In the genomic region with DNA sequence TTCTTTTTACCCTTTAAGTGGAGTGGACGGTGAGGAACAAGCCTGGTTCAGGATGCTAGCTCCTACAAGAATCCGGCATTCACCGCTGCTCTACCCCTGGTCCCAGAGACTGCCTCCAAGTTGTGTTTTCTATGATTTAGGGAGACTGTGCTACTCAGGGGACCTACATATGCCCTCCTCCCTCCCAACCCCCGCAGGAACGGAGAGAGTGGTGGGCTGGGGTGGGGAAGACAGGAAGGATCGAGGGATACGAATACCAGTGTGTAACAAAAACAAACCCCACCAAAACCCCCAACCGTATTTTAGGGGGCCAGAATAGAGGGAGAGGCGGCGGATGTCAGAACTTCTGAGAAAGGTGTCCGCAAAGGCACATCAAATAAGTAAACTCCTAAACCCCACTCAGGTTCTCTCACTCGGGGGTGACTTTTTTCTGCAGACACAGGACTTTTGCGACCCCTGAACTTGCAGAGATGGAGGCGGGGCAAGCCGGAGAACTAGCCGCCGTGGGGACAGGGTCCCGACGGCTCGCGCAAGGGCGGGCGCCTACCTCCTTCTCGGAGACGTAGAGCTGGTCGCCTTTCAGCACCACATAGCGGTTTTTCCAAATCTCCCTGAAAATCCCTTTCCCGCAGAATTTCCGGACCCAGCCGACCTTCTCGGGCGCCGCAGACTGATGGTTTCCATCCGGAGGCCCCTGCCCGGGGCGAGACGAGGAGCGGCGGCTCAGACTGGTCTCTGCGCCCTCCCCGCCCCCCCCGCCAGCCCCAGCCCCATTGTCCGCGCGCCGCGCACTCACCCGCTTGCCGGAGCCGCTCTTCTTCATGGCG, we compare ENCODE assay signal across 8 mouse cellular contexts. TPM values are rescaled to one million over a fixed set of nuclear protein-coding genes. Genes with fewer than 3 reads are reported as not detected.
DNase-seq lines count a peak whose midpoint lies in the region; ATAC-seq and TF ChIP-seq lines count a peak whose summit lies in the region.

No protein-coding gene starts in this region.

- H3K4me1 ChIP-seq in heart, embryonic 10.5 days: peaks cover 67% of the 10 kb centered on the region
- peaks cover 59% of the 10 kb centered on the region for H3K4me1 ChIP-seq in heart, postnatal 0 days (ENCODE audit: control insufficient read depth, insufficient read depth)
- peaks cover 29% of the 10 kb centered on the region for H3K4me1 ChIP-seq in limb, embryonic 14.5 days (ENCODE audit: control insufficient read depth, insufficient read depth, low read length)
- peaks cover 35% of the 10 kb centered on the region for H3K4me1 ChIP-seq in neural tube, embryonic 14.5 days (ENCODE audit: control insufficient read depth, insufficient read depth, low read length)

- peaks cover 32% of the 10 kb centered on the region for H3K36me3 ChIP-seq in heart, embryonic 10.5 days
- H3K36me3 ChIP-seq in heart, postnatal 0 days (replicated peaks; ENCODE audit: control insufficient read depth, insufficient read depth, low read length): peaks cover 21% of the 10 kb centered on the region
- H3K36me3 ChIP-seq in limb, embryonic 14.5 days (ENCODE audit: control insufficient read depth, insufficient read depth, low read length): peaks cover 29% of the 10 kb centered on the region
- peaks cover 19% of the 10 kb centered on the region for H3K36me3 ChIP-seq in neural tube, embryonic 14.5 days (ENCODE audit: control insufficient read depth, insufficient read depth, low read length)

- peak overlapping the region; percentile 87 for H3K4me3 ChIP-seq in heart, embryonic 10.5 days
- H3K4me3 ChIP-seq in heart, postnatal 0 days (ENCODE audit: low read depth, low read length): peak overlapping the region; percentile 77
- H3K4me3 ChIP-seq in limb, embryonic 14.5 days (replicated peaks; ENCODE audit: low read length): peak overlapping the region; percentile 76
- peak overlapping the region; percentile 83 for H3K4me3 ChIP-seq in neural tube, embryonic 14.5 days (ENCODE audit: low read depth, low read length)

- DNase-seq in heart, embryonic 10.5 days (ENCODE audit: low spot score): no peak
- no peak for DNase-seq in heart, adult 9 months (ENCODE audit: low spot score in 2 of 2)
- DNase-seq in CD4-positive helper T cell, adult 2 months (ENCODE audit: low read depth, low spot score): peak; percentile 45
- DNase-seq in cerebellum, adult 9-11 months: peak; percentile 75
- DNase-seq in heart, postnatal 0 days (ENCODE audit: low spot score): peak; percentile 48
- DNase-seq in limb, embryonic 14.5 days (ENCODE audit: low spot score): peak; percentile 43
- DNase-seq in c-Kit-positive CD71-positive TER-119-positive erythroid progenitor cells, embryonic 14.5 days (ENCODE audit: low spot score): no peak

- 1% methylated on average over 51 of the region's 51 CpGs for WGBS in heart, embryonic 10.5 days
- under 1% methylated on average over 51 of the region's 51 CpGs for WGBS in heart, postnatal 0 days
- WGBS in limb, embryonic 14.5 days: under 1% methylated on average over 44 of the region's 51 CpGs
- under 1% methylated on average over 50 of the region's 51 CpGs for WGBS in neural tube, embryonic 14.5 days

- peak overlapping the region; percentile 74 for H3K4me2 ChIP-seq in heart, postnatal 0 days (ENCODE audit: low read depth, low read length)
- H3K4me2 ChIP-seq in limb, embryonic 14.5 days (replicated peaks; ENCODE audit: low read depth, low read length, severe bottlenecking): peak overlapping the region; percentile 57
- peak overlapping the region; percentile 96 for H3K4me2 ChIP-seq in neural tube, embryonic 14.5 days (ENCODE audit: low read depth, low read length)

- no peak for TF ChIP-seq EP300 in heart, postnatal 0 days (IDR thresholded peaks at IDR 0.05; ENCODE audit: low read depth)

- no peaks in the 10 kb centered on the region for H3K9me3 ChIP-seq in heart, embryonic 10.5 days
- no peaks in the 10 kb centered on the region for H3K9me3 ChIP-seq in heart, postnatal 0 days (replicated peaks; ENCODE audit: control insufficient read depth, low read length)
- no peaks in the 10 kb centered on the region for H3K9me3 ChIP-seq in limb, embryonic 14.5 days (ENCODE audit: control insufficient read depth, low read length)
- H3K9me3 ChIP-seq in neural tube, embryonic 14.5 days (ENCODE audit: control insufficient read depth, low read length): no peaks in the 10 kb centered on the region

- H3K9ac ChIP-seq in heart, postnatal 0 days (replicated peaks; ENCODE audit: low read depth, low read length): peak overlapping the region; percentile 93
- peak overlapping the region; percentile 98 for H3K9ac ChIP-seq in limb, embryonic 14.5 days (ENCODE audit: low read depth, low read length, severe bottlenecking)
- H3K9ac ChIP-seq in neural tube, embryonic 14.5 days (replicated peaks; ENCODE audit: low read depth, low read length): peak overlapping the region; percentile 98

- TF ChIP-seq CTCF in heart, postnatal 0 days (IDR thresholded peaks at IDR 0.05; ENCODE audit: low read depth): no peak

- peak overlapping the region; percentile 99 for H3K27ac ChIP-seq in heart, embryonic 10.5 days
- H3K27ac ChIP-seq in heart, postnatal 0 days (ENCODE audit: low read depth): peak overlapping the region; percentile 97
- H3K27ac ChIP-seq in limb, embryonic 14.5 days (replicated peaks; ENCODE audit: low read depth, low read length): peak overlapping the region; percentile 98
- peak overlapping the region; percentile 99 for H3K27ac ChIP-seq in neural tube, embryonic 14.5 days (ENCODE audit: low read depth, low read length)

- 0 out of 2 replicates have a peak, but pooled peaks have one; percentile 52 for TF ChIP-seq POLR2A in limb, embryonic 14.5 days (IDR thresholded peaks at IDR 0.05; ENCODE audit: borderline replicate concordance, extremely low read depth, insufficient read depth, insufficient read length)

- no peaks in the 10 kb centered on the region for H3K27me3 ChIP-seq in heart, embryonic 10.5 days (ENCODE audit: insufficient read depth, poor library complexity, severe bottlenecking)
- no peaks in the 10 kb centered on the region for H3K27me3 ChIP-seq in heart, postnatal 0 days (ENCODE audit: control insufficient read depth, insufficient read depth, low read length)
- H3K27me3 ChIP-seq in limb, embryonic 14.5 days (ENCODE audit: control insufficient read depth, insufficient read depth, low read length): no peaks in the 10 kb centered on the region
- H3K27me3 ChIP-seq in neural tube, embryonic 14.5 days (ENCODE audit: control insufficient read depth, insufficient read depth, low read length): no peaks in the 10 kb centered on the region

- peak; percentile 47 for ATAC-seq in heart, postnatal 0 days (ENCODE audit: insufficient read depth, low read depth)
- peak; percentile 53 for ATAC-seq in limb, embryonic 14.5 days (ENCODE audit: low FRiP score, low read depth)
- peak; percentile 67 for ATAC-seq in neural tube, embryonic 14.5 days (ENCODE audit: low read depth)

RNA-seq across cellular contexts. Expression of gene Plekho1, which starts 0.6 kb away (rescaled TPM):
- 75.1 and 88.2 TPM in 2 replicates for polyA plus RNA-seq in heart, embryonic 10.5 days (2016; fragmentation: Nextera tagmentation; extraction: Ambion mirVana)
- 116 and 138 TPM in 2 replicates for total RNA-seq in heart, postnatal 0 days (2014; rRNA removed; ENCODE audit: low replicate concordance)
- 74.9 and 94.8 TPM in 2 replicates for polyA plus RNA-seq in heart, postnatal 0 days (2015; fragmentation: Nextera tagmentation; extraction: Ambion mirVana)
- polyA plus RNA-seq in limb, embryonic 14.5 days (2012; rRNA removed): 115 and 120 TPM in 2 replicates
- 38.0 and 47.8 TPM in 2 replicates for polyA plus RNA-seq in limb, embryonic 14.5 days (2014; fragmentation: Nextera tagmentation; extraction: Ambion mirVana)
- 45.5 and 49.2 TPM in 2 replicates for polyA plus RNA-seq in neural tube, embryonic 14.5 days (2014; fragmentation: Nextera tagmentation; extraction: Ambion mirVana)

Comparison
In these comparisons a context has a peak if more than half of its experiments do, and no peak if none do; other contexts are left out.
1. DNase-seq: peak in CD4-positive helper T cell, adult 2 months (single experiment), cerebellum, adult 9-11 months (single experiment), heart, postnatal 0 days (single experiment) and limb, embryonic 14.5 days (single experiment); none in heart, embryonic 10.5 days (single experiment), heart, adult 9 months (0 of 2) and c-Kit-positive CD71-positive TER-119-positive erythroid progenitor cells, embryonic 14.5 days (single experiment).
2. Peak in every context shown above with its lines, with median percentiles within 50 percentile points of each other: H3K27ac ChIP-seq, H3K4me3 ChIP-seq, ATAC-seq, H3K4me2 ChIP-seq and H3K9ac ChIP-seq.